Mouse (Mus musculus) ES-E14 (cell line): ENCODE data around the gene Nebl.

Experiments used
- MAFK ChIP-seq: IDR thresholded peaks from 2 replicates; pipeline ENCODE4 v1.6.1; 2014; ENCODE audit warnings: mild to moderate bottlenecking, low read depth, low read length, inconsistent platforms; ENCODE audit not compliant: insufficient read depth
- ZC3H11A ChIP-seq: IDR thresholded peaks from 2 replicates; pipeline ENCODE4 v1.6.1; 2012; ENCODE audit warnings: low read depth, mild to moderate bottlenecking, inconsistent platforms, low read length, borderline replicate concordance

GRCm38 (mm10) chr2:17730957-17731830 is at the start of gene Nebl:
- no peak for TF ChIP-seq MAFK
- no peak for TF ChIP-seq ZC3H11A
